Mouse (Mus musculus) G1E (cell line): ENCODE data around the gene Prtg.

Source experiments
- CTCF ChIP-seq: IDR thresholded peaks from 2 replicates; pipeline ENCODE4 v1.5.1; 2012; ENCODE audit warnings: low read depth, low read length, inconsistent platforms, mixed read lengths
- POLR2AphosphoS5 ChIP-seq: IDR thresholded peaks from 2 replicates; pipeline ENCODE4 v1.6.1; 2012; ENCODE audit warnings: low read depth, low read length, inconsistent platforms; ENCODE audit not compliant: insufficient replicate concordance
- TAL1 ChIP-seq: conservative IDR thresholded peaks from 2 replicates; pipeline ENCODE4 v1.6.1; 2012; ENCODE audit warnings: low read depth, low read length, inconsistent platforms, mixed read lengths

DNA sequence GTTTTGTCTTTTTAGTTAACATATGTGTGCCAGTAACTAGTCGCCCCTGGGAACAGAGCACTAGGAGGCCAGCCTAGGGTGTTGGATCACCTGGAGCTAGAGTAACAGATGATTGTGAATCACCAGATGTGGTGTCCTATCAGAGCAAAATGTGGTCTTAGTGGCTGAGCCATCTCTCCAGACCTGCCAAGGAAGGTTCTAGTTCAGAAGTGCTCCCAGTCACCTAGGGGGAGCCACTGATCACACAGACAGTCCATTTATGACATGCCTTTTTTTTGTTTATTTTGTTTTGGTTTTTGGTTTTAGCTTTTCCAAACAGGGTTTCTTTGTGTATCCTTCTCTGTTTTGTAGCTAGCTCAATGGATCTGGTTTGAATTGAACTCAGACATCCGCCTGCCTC, 104.7 kb downstream of the Prtg start:
- TF ChIP-seq CTCF (no peak), POLR2AphosphoS5 (no peak), TAL1 (no peak)
